Mouse (Mus musculus) ovary, postnatal 10 days (tissue): Measurements from ENCODE around the gene Fam162b.

Experiments
- DNase-seq: peaks from one replicate; pipeline ENCODE4 v3.0.0; 2022; ENCODE audit warnings: low spot score

The Fam162b gene

GRCm38 (mm10) chr10:51590139-51590574 lies at the start of gene Fam162b:
Gene Fam162b (minus strand): TSS chr10:51590517.
- DNase-seq, result no peak

- DNase-seq, result no peak
Measured at GRCm38 (mm10) chr10:51631411-51632136, 41.3 kb upstream of the Fam162b start, which contains the start of gene Gprc6a. Gene Gprc6a (minus strand): TSS chr10:51631461.

GRCm38 (mm10) chr10:51621193-51621592 lies 30.9 kb upstream of the Fam162b start:
- no peak for DNase-seq

GRCm38 (mm10) chr10:51620126-51620525 lies 29.8 kb upstream of the Fam162b start:
- DNase-seq, result no peak

- no peak for DNase-seq
Measured at GRCm38 (mm10) chr10:51618538-51618937, 28.2 kb upstream of the Fam162b start.

- DNase-seq, result no peak
Measured at GRCm38 (mm10) chr10:51614826-51615590, 24.7 kb upstream of the Fam162b start.

- no peak for DNase-seq
Measured at GRCm38 (mm10) chr10:51613421-51613820, 23.1 kb upstream of the Fam162b start.

GRCm38 (mm10) chr10:51611969-51612682 lies 21.8 kb upstream of the Fam162b start:
- DNase-seq, result no peak

- no peak for DNase-seq
Measured at GRCm38 (mm10) chr10:51609741-51610425, 19.6 kb upstream of the Fam162b start.

GRCm38 (mm10) chr10:51596928-51597635 lies 6.8 kb upstream of the Fam162b start:
- no peak for DNase-seq

GRCm38 (mm10) chr10:51595001-51595931 lies 4.9 kb upstream of the Fam162b start:
- no peak for DNase-seq

- DNase-seq, result no peak
Measured at GRCm38 (mm10) chr10:51591574-51591973, 1.3 kb upstream of the Fam162b start.

- no peak for DNase-seq
Measured at GRCm38 (mm10) chr10:51584919-51585318, 5.4 kb downstream of the Fam162b start.

GRCm38 (mm10) chr10:51584378-51584777 lies 5.9 kb downstream of the Fam162b start:
- DNase-seq, result no peak

- no peak for DNase-seq
Measured at GRCm38 (mm10) chr10:51571225-51571996, 18.9 kb downstream of the Fam162b start.

- no peak for DNase-seq
Measured at GRCm38 (mm10) chr10:51556005-51556404, 34.3 kb downstream of the Fam162b start.

GRCm38 (mm10) chr10:51553348-51554123 lies 36.8 kb downstream of the Fam162b start:
- peak; percentile 50 for DNase-seq
